In genomic region chr10:125996989-125997388, GRCm38 (mm10) we compare ENCODE assay signal across 11 mouse cellular contexts. TPM values are rescaled to one million over a fixed set of nuclear protein-coding genes. Genes with fewer than 3 reads are reported as not detected.
A peak's percentile ranks its signal among the peaks of the same experiment; 100 is the strongest.
DNase-seq lines count a peak whose midpoint lies in the region; ATAC-seq and TF ChIP-seq lines count a peak whose summit lies in the region.
"Had no signal": no experiment of that assay in that cellular context is flagged by ENCODE, and none has a peak within 500 bp of the region (broad histone marks: within the 10 kb centered on the region; RNA-seq: fewer than 3 reads in every experiment).

No protein-coding gene starts in this region.

- no peak for TF ChIP-seq POLR2A in cerebellum, adult 2 months (IDR thresholded peaks at IDR 0.05; ENCODE audit: borderline replicate concordance, insufficient read depth, low read length)

- no peaks in the 10 kb centered on the region; the same call in 1 of the 2 replicates for H3K4me1 ChIP-seq in kidney, embryonic 16.5 days (ENCODE audit: insufficient read depth, low read length)
- no peaks in the 10 kb centered on the region for H3K4me1 ChIP-seq in cerebellum, adult 2 months (ENCODE audit: control insufficient read depth, insufficient read depth, low read length)
- peaks cover 7% of the 10 kb centered on the region for H3K4me1 ChIP-seq in hindbrain, embryonic 12.5 days
- H3K4me1 ChIP-seq in midbrain, embryonic 15.5 days, result 0 out of 2 replicates have a peak, but pooled peaks cover 3% of the 10 kb centered on the region

- H3K9me3 ChIP-seq in kidney, embryonic 16.5 days (ENCODE audit: low read length), result no peaks in the 10 kb centered on the region
- H3K9me3 ChIP-seq in hindbrain, embryonic 12.5 days (replicated peaks), result no peaks in the 10 kb centered on the region
- no peaks in the 10 kb centered on the region for H3K9me3 ChIP-seq in midbrain, embryonic 15.5 days
- H3K9me3 ChIP-seq: embryonic facial prominence, embryonic 15.5 days had no signal

- DNase-seq in kidney, adult 11 months, result peak; percentile 31
- peak; percentile 29 to 56 for DNase-seq in cerebellum, adult 2 months
- DNase-seq in left cerebral cortex, adult 18-20 months (ENCODE audit: low spot score in 2 of 2), result no peak
- DNase-seq in gastrocnemius, postnatal 4 days (ENCODE audit: low spot score in 2 of 2), result no peak
- DNase-seq: spleen, adult 18-20 months had no signal

- H3K9ac ChIP-seq in kidney, embryonic 16.5 days (replicated peaks; ENCODE audit: low read length), result no peak overlapping the region
- no peak overlapping the region for H3K9ac ChIP-seq in hindbrain, embryonic 12.5 days
- H3K9ac ChIP-seq in midbrain, embryonic 15.5 days, result no peak overlapping the region
- H3K9ac ChIP-seq: embryonic facial prominence, embryonic 15.5 days had no signal

- peaks cover 50% of the 10 kb centered on the region for H3K36me3 ChIP-seq in kidney, embryonic 16.5 days (ENCODE audit: insufficient read depth, low read length)
- peaks cover 19% of the 10 kb centered on the region; the same call in 1 of the 2 replicates for H3K36me3 ChIP-seq in hindbrain, embryonic 12.5 days
- H3K36me3 ChIP-seq in midbrain, embryonic 15.5 days (replicated peaks), result no peaks in the 10 kb centered on the region

- TF ChIP-seq CTCF in cerebellum, adult 2 months (IDR thresholded peaks at IDR 0.05; ENCODE audit: borderline replicate concordance, insufficient read depth, low read depth, low read length), result no peak

- no peak overlapping the region for H3K27ac ChIP-seq in kidney, embryonic 16.5 days (ENCODE audit: low read length)
- H3K27ac ChIP-seq in cerebellum, adult 2 months (ENCODE audit: insufficient read depth, low read length), result no peak overlapping the region
- H3K27ac ChIP-seq in hindbrain, embryonic 12.5 days, result no peak overlapping the region
- H3K27ac ChIP-seq in midbrain, embryonic 15.5 days, result no peak overlapping the region

- ATAC-seq in kidney, embryonic 16.5 days (ENCODE audit: low FRiP score, low TSS enrichment), result no peak
- ATAC-seq in hindbrain, embryonic 12.5 days (ENCODE audit: low FRiP score), result peak; percentile 77
- peak; percentile 69 for ATAC-seq in midbrain, embryonic 15.5 days (replicated peaks)
- ATAC-seq in frontal cortex, adult (ENCODE audit: low TSS enrichment), result no peak
- ATAC-seq: CD4-positive, CD25-positive, alpha-beta regulatory T cell, adult 4 months had no signal

- no peak overlapping the region for H3K4me3 ChIP-seq in kidney, embryonic 16.5 days (ENCODE audit: low read length)
- H3K4me3 ChIP-seq in cerebellum, adult 2 months (replicated peaks; ENCODE audit: insufficient read depth, low read depth, low read length), result no peak overlapping the region
- H3K4me3 ChIP-seq in hindbrain, embryonic 12.5 days, result no peak overlapping the region
- H3K4me3 ChIP-seq in midbrain, embryonic 15.5 days, result no peak overlapping the region
- H3K4me3 ChIP-seq: embryonic facial prominence, embryonic 15.5 days had no signal

- no peak overlapping the region for H3K4me2 ChIP-seq in kidney, embryonic 16.5 days (replicated peaks; ENCODE audit: low read depth, low read length)
- H3K4me2 ChIP-seq in hindbrain, embryonic 12.5 days (replicated peaks), result no peak overlapping the region
- no peak overlapping the region for H3K4me2 ChIP-seq in midbrain, embryonic 15.5 days
- H3K4me2 ChIP-seq: embryonic facial prominence, embryonic 15.5 days had no signal

- WGBS in kidney, embryonic 16.5 days, result 69% methylated on average over 9 of the region's 9 CpGs
- 10% methylated on average over 9 of the region's 9 CpGs for WGBS in cerebellum, adult 2 months
- WGBS in hindbrain, embryonic 12.5 days, result 38% methylated on average over 9 of the region's 9 CpGs
- WGBS in midbrain, embryonic 15.5 days, result 16% methylated on average over 9 of the region's 9 CpGs

- H3K27me3 ChIP-seq in kidney, embryonic 16.5 days (ENCODE audit: insufficient read depth, low read length), result no peaks in the 10 kb centered on the region
- H3K27me3 ChIP-seq in cerebellum, adult 2 months (ENCODE audit: control insufficient read depth, insufficient read depth, low read length), result no peaks in the 10 kb centered on the region
- no peaks in the 10 kb centered on the region for H3K27me3 ChIP-seq in hindbrain, embryonic 12.5 days
- H3K27me3 ChIP-seq in midbrain, embryonic 15.5 days (replicated peaks), result no peaks in the 10 kb centered on the region
- H3K27me3 ChIP-seq: embryonic facial prominence, embryonic 15.5 days had no signal

RNA-seq across cellular contexts. Expression of gene Lrig3, which starts 31.0 kb away (rescaled TPM):
- 18.1 and 22.7 TPM in 2 replicates for polyA plus RNA-seq in kidney, embryonic 16.5 days (2015; fragmentation: Nextera tagmentation; extraction: Ambion mirVana)
- polyA plus RNA-seq in cerebellum, adult 2 months (2012; rRNA removed), result 3.9 and 4.4 TPM in 2 replicates
- 24.3 and 28.1 TPM in 2 replicates for polyA plus RNA-seq in hindbrain, embryonic 12.5 days (2016; fragmentation: Nextera tagmentation; extraction: Ambion mirVana)
- polyA plus RNA-seq in midbrain, embryonic 15.5 days (2015; fragmentation: Nextera tagmentation; extraction: Ambion mirVana), result 4.0 and 4.1 TPM in 2 replicates
- 1 to 10 TPM; 3.0 to 3.2 TPM for total RNA-seq in left cerebral cortex, adult 18-20 months (2021)
- total RNA-seq in gastrocnemius, postnatal 4 days (2021), result 10 to 100 TPM; 16.6 to 17.4 TPM

Comparison
In these comparisons a context has a peak if more than half of its experiments do, and no peak if none do; other contexts are left out.
1. DNase-seq: peak in kidney, adult 11 months (single experiment) and cerebellum, adult 2 months (2 of 2); none in left cerebral cortex, adult 18-20 months (0 of 2) and gastrocnemius, postnatal 4 days (0 of 2).
2. ATAC-seq: peak in hindbrain, embryonic 12.5 days (single experiment) and midbrain, embryonic 15.5 days (single experiment); none in kidney, embryonic 16.5 days (single experiment) and frontal cortex, adult (single experiment).